In the genomic region with DNA sequence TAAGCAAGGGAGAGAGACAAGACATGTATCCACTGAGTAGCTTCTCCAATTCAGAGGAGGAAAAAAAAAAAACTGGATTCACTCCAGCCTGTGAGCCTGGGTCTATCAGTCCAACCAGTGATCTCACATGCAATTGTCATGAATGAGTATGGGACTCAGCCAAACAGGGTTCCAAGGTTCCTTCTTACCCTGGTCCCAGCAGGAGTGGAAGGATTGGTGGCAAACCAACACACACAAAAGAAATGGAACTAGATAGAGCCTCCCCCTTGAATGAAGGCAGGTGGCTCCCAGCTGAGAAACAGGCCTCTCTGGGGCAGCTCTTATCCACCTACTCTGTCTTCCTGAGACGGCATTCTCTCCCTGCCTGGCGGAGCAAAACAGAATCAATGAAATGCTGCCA, we compare ENCODE assay signal across 8 mouse cellular contexts. TPM values are rescaled to one million over a fixed set of nuclear protein-coding genes. Genes with fewer than 3 reads are reported as not detected.
DNase-seq lines count a peak whose midpoint lies in the region; ATAC-seq and TF ChIP-seq lines count a peak whose summit lies in the region.

No protein-coding gene starts in this region.

- no peak overlapping the region for H3K4me2 ChIP-seq in intestine, embryonic 14.5 days (ENCODE audit: low read length)
- H3K4me2 ChIP-seq in intestine, postnatal 0 days (replicated peaks; ENCODE audit: low read depth): no peak overlapping the region
- H3K4me2 ChIP-seq in midbrain, embryonic 14.5 days (ENCODE audit: low read length): no peak overlapping the region

- H3K27ac ChIP-seq in intestine, embryonic 14.5 days (ENCODE audit: low read depth): peak overlapping the region; percentile 99
- H3K27ac ChIP-seq in intestine, postnatal 0 days (ENCODE audit: low read depth, low read length): no peak overlapping the region; the same call in none of the 2 replicates
- H3K27ac ChIP-seq in brown adipose tissue, adult 24 weeks (replicated peaks; ENCODE audit: low read depth, low read length): 0 out of 2 replicates have a peak overlapping the region, but pooled peaks have one; percentile 19
- peak overlapping the region; percentile 92 for H3K27ac ChIP-seq in hindbrain, embryonic 10.5 days
- peak overlapping the region; percentile 73 for H3K27ac ChIP-seq in midbrain, embryonic 14.5 days (replicated peaks; ENCODE audit: low read depth, low read length)

- intact Hi-C loops in left cerebral cortex, postnatal 10 days (cut with DNase I): no loop called here

- H3K9me3 ChIP-seq in intestine, embryonic 14.5 days (ENCODE audit: control insufficient read depth, low read length): no peaks in the 10 kb centered on the region
- H3K9me3 ChIP-seq in intestine, postnatal 0 days (ENCODE audit: control insufficient read depth): no peaks in the 10 kb centered on the region
- H3K9me3 ChIP-seq in hindbrain, embryonic 10.5 days: no peaks in the 10 kb centered on the region
- no peaks in the 10 kb centered on the region for H3K9me3 ChIP-seq in midbrain, embryonic 14.5 days (ENCODE audit: control insufficient read depth, low read length)

- no peak overlapping the region for H3K9ac ChIP-seq in intestine, embryonic 14.5 days (ENCODE audit: low read length)
- H3K9ac ChIP-seq in intestine, postnatal 0 days (ENCODE audit: low read depth, low read length): no peak overlapping the region
- no peak overlapping the region for H3K9ac ChIP-seq in midbrain, embryonic 14.5 days (replicated peaks; ENCODE audit: low read length)

- H3K4me1 ChIP-seq in intestine, embryonic 14.5 days (replicated peaks; ENCODE audit: control insufficient read depth, insufficient read depth, low read length): peaks cover 77% of the 10 kb centered on the region
- 0 out of 2 replicates have a peak, but pooled peaks cover 6% of the 10 kb centered on the region for H3K4me1 ChIP-seq in intestine, postnatal 0 days (replicated peaks; ENCODE audit: control insufficient read depth, insufficient read depth, low read length)
- peaks cover 36% of the 10 kb centered on the region for H3K4me1 ChIP-seq in brown adipose tissue, adult 24 weeks (ENCODE audit: control insufficient read depth, insufficient read depth, insufficient read length, low read length)
- H3K4me1 ChIP-seq in hindbrain, embryonic 10.5 days (replicated peaks): peaks cover 88% of the 10 kb centered on the region
- H3K4me1 ChIP-seq in midbrain, embryonic 14.5 days (ENCODE audit: control insufficient read depth, insufficient read depth, low read length): peaks cover 64% of the 10 kb centered on the region

- H3K27me3 ChIP-seq in intestine, embryonic 14.5 days (replicated peaks; ENCODE audit: control insufficient read depth, insufficient read depth, low read length): no peaks in the 10 kb centered on the region
- H3K27me3 ChIP-seq in intestine, postnatal 0 days (replicated peaks; ENCODE audit: control insufficient read depth, insufficient read depth, low read length): no peaks in the 10 kb centered on the region
- H3K27me3 ChIP-seq in hindbrain, embryonic 10.5 days (ENCODE audit: insufficient read depth, poor library complexity, severe bottlenecking): no peaks in the 10 kb centered on the region
- H3K27me3 ChIP-seq in midbrain, embryonic 14.5 days (ENCODE audit: control insufficient read depth, insufficient read depth, low read length): no peaks in the 10 kb centered on the region

- TF ChIP-seq CTCF in intestine, postnatal 0 days (IDR thresholded peaks at IDR 0.05; ENCODE audit: low read depth): no peak

- no peak for DNase-seq in intestine, embryonic 14.5 days (ENCODE audit: low spot score)
- no peak for DNase-seq in hindbrain, embryonic 10.5 days (ENCODE audit: low spot score)
- peak; percentile 35 for DNase-seq in midbrain, embryonic 14.5 days
- DNase-seq in yolk sac, embryonic 10.5 days (ENCODE audit: low spot score): no peak
- no peak for DNase-seq in testis, postnatal 14 days (ENCODE audit: low spot score)
- DNase-seq in left cerebral cortex, postnatal 10 days (ENCODE audit: extremely low spot score in 1 of 2, low spot score in 2 of 2): no peak

- no peak overlapping the region for H3K4me3 ChIP-seq in intestine, embryonic 14.5 days (ENCODE audit: low read depth, low read length)
- no peak overlapping the region for H3K4me3 ChIP-seq in intestine, postnatal 0 days (ENCODE audit: low read depth, low read length)
- no peak overlapping the region for H3K4me3 ChIP-seq in brown adipose tissue, adult 24 weeks (ENCODE audit: insufficient read depth, low read depth, low read length)
- no peak overlapping the region for H3K4me3 ChIP-seq in hindbrain, embryonic 10.5 days
- H3K4me3 ChIP-seq in midbrain, embryonic 14.5 days (replicated peaks; ENCODE audit: low read depth, low read length): no peak overlapping the region

- ATAC-seq in intestine, embryonic 14.5 days (replicated peaks; ENCODE audit: low FRiP score, low TSS enrichment, low read depth): no peak
- no peak for ATAC-seq in intestine, postnatal 0 days
- ATAC-seq in midbrain, embryonic 14.5 days (ENCODE audit: low FRiP score, low TSS enrichment): no peak

- H3K36me3 ChIP-seq in intestine, embryonic 14.5 days (ENCODE audit: control insufficient read depth, insufficient read depth, low read length): peaks cover 4% of the 10 kb centered on the region; the same call in 1 of the 2 replicates
- no peaks in the 10 kb centered on the region for H3K36me3 ChIP-seq in intestine, postnatal 0 days (ENCODE audit: control insufficient read depth, insufficient read depth)
- H3K36me3 ChIP-seq in hindbrain, embryonic 10.5 days: peaks cover 17% of the 10 kb centered on the region
- H3K36me3 ChIP-seq in midbrain, embryonic 14.5 days (ENCODE audit: control insufficient read depth, insufficient read depth, low read length): no peaks in the 10 kb centered on the region

- WGBS in intestine, embryonic 14.5 days: 23% methylated on average over 2 of the region's 2 CpGs
- 32% methylated on average over 2 of the region's 2 CpGs for WGBS in intestine, postnatal 0 days
- WGBS in hindbrain, embryonic 10.5 days: 30% methylated on average over 2 of the region's 2 CpGs
- 32% methylated on average over 2 of the region's 2 CpGs for WGBS in midbrain, embryonic 14.5 days

RNA-seq across cellular contexts. Expression of a gene that starts 21.5 kb away (rescaled TPM):
- 10.1 and 10.8 TPM in 2 replicates for polyA plus RNA-seq in intestine, embryonic 14.5 days (2014; fragmentation: Nextera tagmentation; extraction: Ambion mirVana)
- 3.8 and 4.4 TPM in 2 replicates for polyA plus RNA-seq in intestine, postnatal 0 days (2015; fragmentation: Nextera tagmentation; extraction: Ambion mirVana)
- polyA plus RNA-seq in brown adipose tissue, adult 24 weeks (2012; ENCODE audit: insufficient read depth, insufficient read length, missing spikeins): 3.5 and 4.8 TPM in 2 replicates
- polyA plus RNA-seq in hindbrain, embryonic 10.5 days (2016; fragmentation: Nextera tagmentation; extraction: Ambion mirVana): 11.7 and 13.0 TPM in 2 replicates
- 5.4 and 5.8 TPM in 2 replicates for polyA plus RNA-seq in midbrain, embryonic 14.5 days (2014; fragmentation: Nextera tagmentation; extraction: Ambion mirVana)
- total RNA-seq in left cerebral cortex, postnatal 10 days (2021): 1 to 10 TPM; 5.7 to 5.8 TPM
